Mouse (Mus musculus): ENCODE measurements at regions not wholly inside any gene's neighbourhood (a gene's known extent, or its start where the extent isn't known, plus 50 kb on each side); places are given as distances from the start of the nearest gene placed in this dataset.

- H3K4me3 ChIP-seq (ENCODE audit: insufficient read depth, low read depth, low read length), result no peak overlapping the region
- no peak overlapping the region for H3K27ac ChIP-seq (replicated peaks; ENCODE audit: insufficient read depth, low read depth, low read length)
- H3K27me3 ChIP-seq (ENCODE audit: control insufficient read depth, insufficient read depth, low read length), result no peaks in the 10 kb centered on the region
- TF ChIP-seq POLR2A (IDR thresholded peaks at IDR 0.05; ENCODE audit: extremely low read depth, insufficient read depth, low read length) (no peak), CTCF (IDR thresholded peaks at IDR 0.05; ENCODE audit: low read depth, low read length) (no peak)
- peaks cover 7% of the 10 kb centered on the region for H3K4me1 ChIP-seq (ENCODE audit: control insufficient read depth, insufficient read depth, low read length)
- WGBS, result 62% methylated on average over 2 of the region's 2 CpGs
- DNase-seq (ENCODE audit: extremely low read depth, low read depth, low spot score), result no peak
- H3K9ac ChIP-seq (ENCODE audit: low read depth, low read length), result no peak overlapping the region
- H3K79me2 ChIP-seq (ENCODE audit: control insufficient read depth, insufficient read depth, low read length), result no peaks in the 10 kb centered on the region
- H3K36me3 ChIP-seq (ENCODE audit: control insufficient read depth, insufficient read depth, low read length), result no peaks in the 10 kb centered on the region
These were observed 101.3 kb upstream of the Zfand5 start for GRCm38 (mm10) chr19:21170785-21171184.

GRCm38 (mm10) chr19:21166939-21167338 lies 105.1 kb upstream of the Zfand5 start:
- Histone ChIP-seq H3K27ac (replicated peaks; ENCODE audit: insufficient read depth, low read depth, low read length) (no peak overlapping the region), H3K79me2 (ENCODE audit: control insufficient read depth, insufficient read depth, low read length) (no peaks in the 10 kb centered on the region), H3K4me3 (ENCODE audit: insufficient read depth, low read depth, low read length) (no peak overlapping the region), H3K27me3 (ENCODE audit: control insufficient read depth, insufficient read depth, low read length) (no peaks in the 10 kb centered on the region), H3K36me3 (ENCODE audit: control insufficient read depth, insufficient read depth, low read length) (no peaks in the 10 kb centered on the region), H3K4me1 (ENCODE audit: control insufficient read depth, insufficient read depth, low read length) (peaks cover 3% of the 10 kb centered on the region; the same call in 1 of the 2 replicates), H3K9ac (ENCODE audit: low read depth, low read length) (no peak overlapping the region)
- peak; percentile 71 for DNase-seq (ENCODE audit: extremely low read depth, low read depth, low spot score)
- WGBS, result 22% methylated on average over 4 of the region's 4 CpGs
- TF ChIP-seq POLR2A (IDR thresholded peaks at IDR 0.05; ENCODE audit: extremely low read depth, insufficient read depth, low read length), result no peak
- no peak for TF ChIP-seq CTCF (IDR thresholded peaks at IDR 0.05; ENCODE audit: low read depth, low read length)

- no peak overlapping the region for H3K9ac ChIP-seq (ENCODE audit: low read depth, low read length)
- TF ChIP-seq POLR2A (IDR thresholded peaks at IDR 0.05; ENCODE audit: extremely low read depth, insufficient read depth, low read length) (no peak), CTCF (IDR thresholded peaks at IDR 0.05; ENCODE audit: low read depth, low read length) (no peak)
- no peak for DNase-seq (ENCODE audit: extremely low read depth, low read depth, low spot score)
- no peak overlapping the region for H3K4me3 ChIP-seq (ENCODE audit: insufficient read depth, low read depth, low read length)
- H3K27ac ChIP-seq (replicated peaks; ENCODE audit: insufficient read depth, low read depth, low read length), result no peak overlapping the region
- WGBS, result 35% methylated on average over 5 of the region's 5 CpGs
- no peaks in the 10 kb centered on the region for H3K27me3 ChIP-seq (ENCODE audit: control insufficient read depth, insufficient read depth, low read length)
- H3K36me3 ChIP-seq (ENCODE audit: control insufficient read depth, insufficient read depth, low read length), result no peaks in the 10 kb centered on the region
- peaks cover 3% of the 10 kb centered on the region; the same call in 1 of the 2 replicates for H3K4me1 ChIP-seq (ENCODE audit: control insufficient read depth, insufficient read depth, low read length)
- H3K79me2 ChIP-seq (ENCODE audit: control insufficient read depth, insufficient read depth, low read length), result no peaks in the 10 kb centered on the region
These were observed 105.6 kb upstream of the Zfand5 start for GRCm38 (mm10) chr19:21166465-21166860.

GRCm38 (mm10) chr19:21165763-21166464 lies 106.2 kb upstream of the Zfand5 start:
- no peaks in the 10 kb centered on the region for H3K27me3 ChIP-seq (ENCODE audit: control insufficient read depth, insufficient read depth, low read length)
- TF ChIP-seq POLR2A (IDR thresholded peaks at IDR 0.05; ENCODE audit: extremely low read depth, insufficient read depth, low read length) (no peak), CTCF (IDR thresholded peaks at IDR 0.05; ENCODE audit: low read depth, low read length) (no peak)
- H3K4me1 ChIP-seq (ENCODE audit: control insufficient read depth, insufficient read depth, low read length), result peaks cover 4% of the 10 kb centered on the region
- no peak for DNase-seq (ENCODE audit: extremely low read depth, low read depth, low spot score)
- H3K27ac ChIP-seq (replicated peaks; ENCODE audit: insufficient read depth, low read depth, low read length), result no peak overlapping the region
- no peaks in the 10 kb centered on the region for H3K79me2 ChIP-seq (ENCODE audit: control insufficient read depth, insufficient read depth, low read length)
- no peak overlapping the region for H3K9ac ChIP-seq (ENCODE audit: low read depth, low read length)
- no peaks in the 10 kb centered on the region for H3K36me3 ChIP-seq (ENCODE audit: control insufficient read depth, insufficient read depth, low read length)
- 79% methylated on average over 10 of the region's 10 CpGs for WGBS
- no peak overlapping the region for H3K4me3 ChIP-seq (ENCODE audit: insufficient read depth, low read depth, low read length)

GRCm38 (mm10) chr19:21163978-21164377 lies 108.1 kb upstream of the Zfand5 start:
- no peaks in the 10 kb centered on the region for H3K79me2 ChIP-seq (ENCODE audit: control insufficient read depth, insufficient read depth, low read length)
- H3K9ac ChIP-seq (ENCODE audit: low read depth, low read length), result no peak overlapping the region
- no peak for TF ChIP-seq POLR2A (IDR thresholded peaks at IDR 0.05; ENCODE audit: extremely low read depth, insufficient read depth, low read length)
- TF ChIP-seq CTCF (IDR thresholded peaks at IDR 0.05; ENCODE audit: low read depth, low read length), result no peak
- H3K4me3 ChIP-seq (ENCODE audit: insufficient read depth, low read depth, low read length), result no peak overlapping the region
- peaks cover 14% of the 10 kb centered on the region for H3K4me1 ChIP-seq (ENCODE audit: control insufficient read depth, insufficient read depth, low read length)
- WGBS, result 93% methylated on average over 2 of the region's 2 CpGs
- no peak overlapping the region for H3K27ac ChIP-seq (replicated peaks; ENCODE audit: insufficient read depth, low read depth, low read length)
- H3K36me3 ChIP-seq (ENCODE audit: control insufficient read depth, insufficient read depth, low read length), result no peaks in the 10 kb centered on the region
- no peaks in the 10 kb centered on the region for H3K27me3 ChIP-seq (ENCODE audit: control insufficient read depth, insufficient read depth, low read length)
- no peak for DNase-seq (ENCODE audit: extremely low read depth, low read depth, low spot score)

- no peak overlapping the region for H3K4me3 ChIP-seq (ENCODE audit: insufficient read depth, low read depth, low read length)
- DNase-seq (ENCODE audit: extremely low read depth, low read depth, low spot score), result peak; percentile 69
- H3K79me2 ChIP-seq (ENCODE audit: control insufficient read depth, insufficient read depth, low read length), result no peaks in the 10 kb centered on the region
- no peak for TF ChIP-seq POLR2A (IDR thresholded peaks at IDR 0.05; ENCODE audit: extremely low read depth, insufficient read depth, low read length)
- TF ChIP-seq CTCF (IDR thresholded peaks at IDR 0.05; ENCODE audit: low read depth, low read length), result no peak
- H3K27me3 ChIP-seq (ENCODE audit: control insufficient read depth, insufficient read depth, low read length), result no peaks in the 10 kb centered on the region
- no peaks in the 10 kb centered on the region for H3K36me3 ChIP-seq (ENCODE audit: control insufficient read depth, insufficient read depth, low read length)
- H3K27ac ChIP-seq (replicated peaks; ENCODE audit: insufficient read depth, low read depth, low read length), result no peak overlapping the region
- no peak overlapping the region for H3K9ac ChIP-seq (ENCODE audit: low read depth, low read length)
- H3K4me1 ChIP-seq (ENCODE audit: control insufficient read depth, insufficient read depth, low read length), result peaks cover 13% of the 10 kb centered on the region
- WGBS, result 33% methylated on average over 4 of the region's 4 CpGs
These were observed 111.1 kb upstream of the Zfand5 start for GRCm38 (mm10) chr19:21160946-21161345.
